Mouse (Mus musculus) intestine, embryonic 15.5 days (tissue): ENCODE data around the gene Lrrc18. TPM values are rescaled to one million over a fixed set of nuclear protein-coding genes. Genes with fewer than 3 reads are reported as not detected.

ENCODE experiments used
- ATAC-seq: fragments of 200-750 bp; cut with Nextera tagmentation; 2 replicates; pipeline ENCODE4 v1.8.0; 2017; ENCODE audit warnings: moderate TSS enrichment, moderate library complexity
- H3K27ac ChIP-seq: fragments of 300-500 bp; sonication (generic); 2 replicates; pipeline ENCODE4 v1.5.1; 2015; ENCODE audit warnings: mild to moderate bottlenecking, inconsistent platforms
- H3K27me3 ChIP-seq: fragments of 300-500 bp; sonication (generic); replicated peaks from 2 replicates; pipeline ENCODE4 v1.6.1; 2015; ENCODE audit warnings: inconsistent platforms
- H3K36me3 ChIP-seq: fragments of 300-500 bp; sonication (generic); 2 replicates; pipeline ENCODE4 v1.6.1; 2015; ENCODE audit warnings: inconsistent platforms
- H3K4me1 ChIP-seq: fragments of 300-500 bp; sonication (generic); replicated peaks from 2 replicates; pipeline ENCODE4 v1.6.1; 2015; ENCODE audit warnings: inconsistent platforms
- H3K4me2 ChIP-seq: fragments of 300-500 bp; sonication (generic); replicated peaks from 2 replicates; pipeline ENCODE4 v1.6.1; 2015; ENCODE audit warnings: mild to moderate bottlenecking, inconsistent platforms
- H3K4me3 ChIP-seq: fragments of 300-500 bp; sonication (generic); replicated peaks from 2 replicates; pipeline ENCODE4 v1.5.1; 2015; ENCODE audit warnings: inconsistent platforms
- H3K9ac ChIP-seq: fragments of 300-500 bp; sonication (generic); 2 replicates; pipeline ENCODE4 v1.6.1; 2015; ENCODE audit warnings: inconsistent platforms
- H3K9me3 ChIP-seq: fragments of 300-500 bp; sonication (generic); 2 replicates; pipeline ENCODE4 v1.6.1; 2016; ENCODE audit warnings: inconsistent platforms
- whole genome bisulfite sequencing: fragments of 180-500 bp; shearing (Covaris S2); methylation state at CpG from one replicate; pipeline ENCODE4 v1.1.7; 2015; 5-methylcytosine and 5-hydroxymethylcytosine counted together
- polyA plus RNA-seq: library from polyadenylated mRNA; unstranded; fragments of >200 nt; fragmentation: Nextera tagmentation; extraction: Ambion mirVana; gene quantifications from 2 replicates; pipeline ENCODE4 v1.2.1, GENCODE M21; 2015

The Lrrc18 gene
- polyA plus RNA-seq = 0.20 and 0.31 TPM in 2 replicates

GRCm38 (mm10) chr14:32991082-32991481 lies at the start of gene Lrrc18:
Lrrc18 (plus strand) TSS chr14:32991382.
- Histone ChIP-seq H3K4me2 (no peak within 1 kb of the TSS), H3K27me3 (0 out of 2 replicates have a peak, but pooled peaks cover 5% of the 10 kb centered on the region)

GRCm38 (mm10) chr14:32947512-32947911 lies 43.7 kb upstream of the Lrrc18 start:
- WGBS = 97% methylated on average over 2 of the region's 2 CpGs
- ATAC-seq = no peak
- H3K27me3 ChIP-seq = no peaks in the 10 kb centered on the region
- no peak overlapping the region for H3K4me2 ChIP-seq
- no peak overlapping the region for H3K27ac ChIP-seq
- no peaks in the 10 kb centered on the region for H3K36me3 ChIP-seq
- H3K9ac ChIP-seq = no peak overlapping the region
- H3K4me3 ChIP-seq = no peak overlapping the region
- no peaks in the 10 kb centered on the region for H3K9me3 ChIP-seq
- H3K4me1 ChIP-seq = peaks cover 10% of the 10 kb centered on the region

More at GRCm38 (mm10) chr14:32991082-32991481, at the start of gene Lrrc18:
- no peaks in the 10 kb centered on the region for H3K9me3 ChIP-seq
- no peaks in the 10 kb centered on the region for H3K36me3 ChIP-seq
- H3K9ac ChIP-seq = no peak within 1 kb of the TSS
- H3K27ac ChIP-seq = no peak within 1 kb of the TSS
- peaks cover 2% of the 10 kb centered on the region; the same call in 1 of the 2 replicates for H3K4me1 ChIP-seq
- H3K4me3 ChIP-seq = no peak within 1 kb of the TSS
- WGBS = 92% methylated on average over 2 of the region's 2 CpGs
- ATAC-seq = no peak

- WGBS = 45% methylated on average over 20 of the region's 20 CpGs
- no peaks in the 10 kb centered on the region for H3K27me3 ChIP-seq
- ATAC-seq = peak; percentile 91
These were observed 40.6 kb upstream of the Lrrc18 start for GRCm38 (mm10) chr14:32950312-32951301.

GRCm38 (mm10) chr14:32956486-32956885 lies 34.7 kb upstream of the Lrrc18 start:
- H3K27ac ChIP-seq = no peak overlapping the region
- no peak overlapping the region for H3K4me3 ChIP-seq
- no peaks in the 10 kb centered on the region for H3K9me3 ChIP-seq
- H3K36me3 ChIP-seq = no peaks in the 10 kb centered on the region
- no peak overlapping the region for H3K9ac ChIP-seq
- no peak for ATAC-seq
- H3K4me1 ChIP-seq = peaks cover 13% of the 10 kb centered on the region
- no peaks in the 10 kb centered on the region for H3K27me3 ChIP-seq
- H3K4me2 ChIP-seq = no peak overlapping the region
- 61% methylated on average over 8 of the region's 8 CpGs for WGBS

More at GRCm38 (mm10) chr14:32950312-32951301, 40.6 kb upstream of the Lrrc18 start:
- Histone ChIP-seq H3K4me1 (peaks cover 10% of the 10 kb centered on the region), H3K4me3 (no peak overlapping the region), H3K4me2 (no peak overlapping the region), H3K36me3 (no peaks in the 10 kb centered on the region), H3K9me3 (no peaks in the 10 kb centered on the region), H3K27ac (peak overlapping the region; percentile 61), H3K9ac (no peak overlapping the region)

- no peak overlapping the region for H3K9ac ChIP-seq
- H3K4me1 ChIP-seq = peaks cover 13% of the 10 kb centered on the region
- no peak overlapping the region for H3K27ac ChIP-seq
- H3K4me2 ChIP-seq = no peak overlapping the region
- ATAC-seq = no peak
- H3K9me3 ChIP-seq = no peaks in the 10 kb centered on the region
- H3K4me3 ChIP-seq = no peak overlapping the region
- no peaks in the 10 kb centered on the region for H3K27me3 ChIP-seq
- no peaks in the 10 kb centered on the region for H3K36me3 ChIP-seq
- 24% methylated on average over 8 of the region's 8 CpGs for WGBS
These were observed 32.5 kb upstream of the Lrrc18 start for GRCm38 (mm10) chr14:32958671-32959070.

GRCm38 (mm10) chr14:32960481-32960880 lies 30.7 kb upstream of the Lrrc18 start:
- H3K4me2 ChIP-seq = no peak overlapping the region
- H3K4me3 ChIP-seq = no peak overlapping the region
- no peak overlapping the region for H3K9ac ChIP-seq
- H3K4me1 ChIP-seq = peaks cover 13% of the 10 kb centered on the region
- H3K27me3 ChIP-seq = no peaks in the 10 kb centered on the region
- no peaks in the 10 kb centered on the region for H3K9me3 ChIP-seq
- H3K36me3 ChIP-seq = no peaks in the 10 kb centered on the region
- WGBS = 46% methylated on average over 5 of the region's 5 CpGs
- peak; percentile 23; the same call in 1 of the 2 replicates for ATAC-seq
- H3K27ac ChIP-seq = no peak overlapping the region

- ATAC-seq = no peak
- no peaks in the 10 kb centered on the region for H3K27me3 ChIP-seq
- no peak overlapping the region for H3K4me3 ChIP-seq
- no peaks in the 10 kb centered on the region; the same call in 1 of the 2 replicates for H3K4me1 ChIP-seq
- WGBS = 75% methylated on average over 10 of the region's 10 CpGs
- H3K4me2 ChIP-seq = no peak overlapping the region
- H3K36me3 ChIP-seq = no peaks in the 10 kb centered on the region
- no peaks in the 10 kb centered on the region for H3K9me3 ChIP-seq
- no peak overlapping the region for H3K9ac ChIP-seq
- no peak overlapping the region for H3K27ac ChIP-seq
These were observed 26.4 kb upstream of the Lrrc18 start for GRCm38 (mm10) chr14:32964742-32965141.

GRCm38 (mm10) chr14:32970700-32971099 lies 20.5 kb upstream of the Lrrc18 start:
- Histone ChIP-seq H3K4me3 (no peak overlapping the region), H3K27ac (no peak overlapping the region), H3K27me3 (no peaks in the 10 kb centered on the region), H3K4me2 (no peak overlapping the region), H3K36me3 (no peaks in the 10 kb centered on the region), H3K4me1 (no peaks in the 10 kb centered on the region), H3K9ac (no peak overlapping the region), H3K9me3 (no peaks in the 10 kb centered on the region)
- no peak for ATAC-seq
- 61% methylated on average over 9 of the region's 9 CpGs for WGBS

- Histone ChIP-seq H3K4me2 (no peak overlapping the region), H3K9ac (no peak overlapping the region), H3K36me3 (no peaks in the 10 kb centered on the region), H3K4me1 (0 out of 2 replicates have a peak, but pooled peaks cover 6% of the 10 kb centered on the region), H3K9me3 (no peaks in the 10 kb centered on the region), H3K4me3 (no peak overlapping the region), H3K27ac (peak overlapping the region; percentile 40; the same call in 1 of the 2 replicates), H3K27me3 (0 out of 2 replicates have a peak, but pooled peaks cover 5% of the 10 kb centered on the region)
- ATAC-seq = peak; percentile 28; the same call in 1 of the 2 replicates
- WGBS = 45% methylated on average over 6 of the region's 6 CpGs
These were observed 6.9 kb upstream of the Lrrc18 start for GRCm38 (mm10) chr14:32984176-32984738.

GRCm38 (mm10) chr14:32986659-32987058 lies 4.5 kb upstream of the Lrrc18 start:
- WGBS = 31% methylated on average over 4 of the region's 4 CpGs
- no peak overlapping the region for H3K27ac ChIP-seq
- H3K27me3 ChIP-seq = 0 out of 2 replicates have a peak, but pooled peaks cover 5% of the 10 kb centered on the region
- H3K9me3 ChIP-seq = no peaks in the 10 kb centered on the region
- H3K4me3 ChIP-seq = no peak overlapping the region
- H3K4me1 ChIP-seq = 0 out of 2 replicates have a peak, but pooled peaks cover 6% of the 10 kb centered on the region
- H3K9ac ChIP-seq = no peak overlapping the region
- no peaks in the 10 kb centered on the region for H3K36me3 ChIP-seq
- ATAC-seq = peak; percentile 65; the same call in 1 of the 2 replicates
- no peak overlapping the region for H3K4me2 ChIP-seq

GRCm38 (mm10) chr14:32994954-32995636 lies 3.9 kb downstream of the Lrrc18 start:
- Histone ChIP-seq H3K27me3 (no peaks in the 10 kb centered on the region), H3K9ac (no peak overlapping the region)
- ATAC-seq = peak; percentile 36; the same call in 1 of the 2 replicates

More at GRCm38 (mm10) chr14:32994954-32995636, 3.9 kb downstream of the Lrrc18 start:
- peak overlapping the region; percentile 1; the same call in 1 of the 2 replicates for H3K4me3 ChIP-seq
- H3K27ac ChIP-seq = no peak overlapping the region
- WGBS = 11% methylated on average over 10 of the region's 10 CpGs
- H3K4me2 ChIP-seq = peak overlapping the region; percentile 42
- H3K4me1 ChIP-seq = peaks cover 5% of the 10 kb centered on the region; the same call in 1 of the 2 replicates
- H3K9me3 ChIP-seq = no peaks in the 10 kb centered on the region
- no peaks in the 10 kb centered on the region for H3K36me3 ChIP-seq
